Mouse (Mus musculus): ENCODE results near the gene Ubxn2a. TPM values are rescaled to one million over a fixed set of nuclear protein-coding genes. Genes with fewer than 3 reads are reported as not detected.
"Not testable (repeated sequence)": the region's sequence is repeated elsewhere in the genome, so short reads cannot be mapped to it uniquely, and the experiment has no call there.

The Ubxn2a gene
- polyA plus RNA-seq, 1 experiment from 2014 or later = 23.1 TPM

DNA sequence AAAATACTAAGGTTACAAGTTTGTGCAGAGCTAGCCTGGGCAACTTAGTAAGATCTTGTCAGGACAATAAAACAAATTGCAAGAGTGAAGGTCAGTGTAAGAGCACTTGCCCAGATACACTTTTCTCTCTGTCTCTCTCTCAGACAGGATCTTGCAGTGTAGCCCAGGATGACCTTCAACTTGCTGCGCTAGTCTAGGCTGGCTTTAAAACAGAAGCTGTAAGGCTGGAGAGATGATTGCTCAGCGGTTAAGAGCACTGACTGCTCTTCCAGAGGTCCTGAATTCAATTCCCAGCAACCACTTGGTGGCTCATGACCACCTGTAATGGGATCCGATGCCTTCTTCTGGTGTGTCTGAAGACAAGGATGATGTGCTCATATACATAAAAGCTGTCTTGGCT, 7.4 kb upstream of the Ubxn2a start:
- ATAC-seq (ENCODE audit: insufficient number of reproducible peaks, low FRiP score, low TSS enrichment, low read depth) = no peak
- DNase-seq (ENCODE audit: low spot score) = no peak
- Histone ChIP-seq H3K4me3 (ENCODE audit: low read depth, low read length) (no peak overlapping the region), H3K9ac (ENCODE audit: low read length) (no peak overlapping the region), H3K4me2 (ENCODE audit: low read depth, severe bottlenecking) (no peak overlapping the region), H3K9me3 (ENCODE audit: control insufficient read depth, low read length) (no peaks in the 10 kb centered on the region), H3K36me3 (ENCODE audit: control insufficient read depth, insufficient read depth, low read length) (no peaks in the 10 kb centered on the region), H3K27ac (replicated peaks; ENCODE audit: low read depth, low read length) (no peak overlapping the region), H3K4me1 (ENCODE audit: control insufficient read depth, insufficient read depth, low read length) (no peaks in the 10 kb centered on the region), H3K27me3 (ENCODE audit: control insufficient read depth, insufficient read depth, low read length) (no peaks in the 10 kb centered on the region)
- WGBS = 80% methylated on average over 3 of the region's 3 CpGs

DNA sequence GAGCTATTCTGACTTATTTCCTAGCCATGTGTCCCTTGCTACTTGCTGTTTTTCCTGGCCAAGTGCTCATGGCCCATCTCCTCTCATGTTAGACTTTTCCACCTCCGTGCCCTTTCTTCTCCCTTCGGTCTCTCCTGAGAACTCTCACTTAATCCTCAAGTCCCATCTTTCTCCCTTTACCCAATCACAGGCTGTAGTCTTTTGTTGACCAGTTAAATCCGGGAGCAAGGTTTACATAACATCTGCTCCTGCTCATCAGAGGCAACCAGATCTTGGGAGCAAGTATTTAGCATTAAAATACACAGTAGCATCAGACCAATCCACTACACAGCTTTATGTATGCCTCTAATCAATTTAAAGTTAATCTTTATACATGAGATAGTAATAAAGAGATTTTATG, 6.9 kb upstream of the Ubxn2a start:
- ATAC-seq (ENCODE audit: insufficient number of reproducible peaks, low FRiP score, low TSS enrichment, low read depth) = no peak
- no peaks in the 10 kb centered on the region for H3K4me1 ChIP-seq (ENCODE audit: control insufficient read depth, insufficient read depth, low read length)
- no peaks in the 10 kb centered on the region for H3K36me3 ChIP-seq (ENCODE audit: control insufficient read depth, insufficient read depth, low read length)
- no peak overlapping the region for H3K27ac ChIP-seq (replicated peaks; ENCODE audit: low read depth, low read length)
- no peak overlapping the region for H3K4me3 ChIP-seq (ENCODE audit: low read depth, low read length)
- no peak overlapping the region for H3K9ac ChIP-seq (ENCODE audit: low read length)
- H3K9me3 ChIP-seq (ENCODE audit: control insufficient read depth, low read length) = no peaks in the 10 kb centered on the region
- no peak for DNase-seq (ENCODE audit: low spot score)
- no peaks in the 10 kb centered on the region for H3K27me3 ChIP-seq (ENCODE audit: control insufficient read depth, insufficient read depth, low read length)
- H3K4me2 ChIP-seq (ENCODE audit: low read depth, severe bottlenecking) = no peak overlapping the region
- WGBS = 69% methylated on average over 3 of the region's 3 CpGs

DNA sequence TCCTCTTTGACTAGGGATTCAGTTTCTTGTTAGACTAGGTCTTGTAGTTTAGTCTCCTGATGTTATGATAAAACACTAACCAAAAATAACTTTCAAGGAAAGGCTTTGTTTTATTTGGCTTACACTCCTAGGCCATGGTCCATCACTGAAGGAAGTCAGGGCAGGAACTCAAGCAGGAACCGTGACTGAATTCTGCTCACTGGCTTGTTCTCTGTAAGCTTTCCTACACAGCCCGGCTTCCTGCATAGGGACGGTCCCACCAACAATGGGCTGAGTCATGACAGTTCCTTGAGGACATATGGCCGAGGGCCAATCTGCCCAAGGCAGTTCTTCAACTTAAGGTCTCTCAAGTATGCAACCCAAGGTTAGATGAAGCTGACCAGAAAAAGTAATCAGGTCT, 4.2 kb upstream of the Ubxn2a start:
- Histone ChIP-seq H3K27me3 (ENCODE audit: control insufficient read depth, insufficient read depth, low read length) (no peaks in the 10 kb centered on the region), H3K9me3 (ENCODE audit: control insufficient read depth, low read length) (no peaks in the 10 kb centered on the region), H3K36me3 (ENCODE audit: control insufficient read depth, insufficient read depth, low read length) (no peaks in the 10 kb centered on the region), H3K4me3 (ENCODE audit: low read depth, low read length) (no peak overlapping the region), H3K4me2 (ENCODE audit: low read depth, severe bottlenecking) (no peak overlapping the region), H3K4me1 (ENCODE audit: control insufficient read depth, insufficient read depth, low read length) (no peaks in the 10 kb centered on the region), H3K9ac (ENCODE audit: low read length) (no peak overlapping the region), H3K27ac (replicated peaks; ENCODE audit: low read depth, low read length) (no peak overlapping the region)
- DNase-seq (ENCODE audit: low spot score) = no peak
- no peak for ATAC-seq (ENCODE audit: insufficient number of reproducible peaks, low FRiP score, low TSS enrichment, low read depth)
- 93% methylated on average over 4 of the region's 4 CpGs for WGBS

DNA sequence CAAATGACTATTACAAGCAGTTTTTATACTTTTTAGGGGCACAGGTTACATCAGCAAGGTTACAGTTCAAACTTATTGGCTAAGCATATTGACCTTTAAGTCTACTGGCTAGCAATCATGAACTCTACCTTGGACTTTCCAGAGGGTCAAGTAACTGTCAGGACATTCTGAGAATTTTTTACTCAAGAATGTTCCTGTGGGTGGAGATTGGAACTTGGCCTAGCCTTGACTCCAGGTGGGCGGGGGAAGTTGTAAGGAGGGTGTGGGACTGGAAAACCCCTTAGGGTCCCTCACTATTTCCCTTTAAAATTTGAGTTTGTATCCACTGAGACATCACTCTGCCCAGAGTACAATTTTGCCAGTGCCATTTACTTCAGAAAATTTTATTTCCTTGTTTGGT, 3.0 kb upstream of the Ubxn2a start:
- H3K4me2 ChIP-seq (ENCODE audit: low read depth, severe bottlenecking); H3K9ac ChIP-seq (ENCODE audit: low read length); DNase-seq (ENCODE audit: low spot score); H3K36me3 ChIP-seq (ENCODE audit: control insufficient read depth, insufficient read depth, low read length); H3K4me3 ChIP-seq (ENCODE audit: low read depth, low read length); H3K9me3 ChIP-seq (ENCODE audit: control insufficient read depth, low read length); H3K27ac ChIP-seq (replicated peaks; ENCODE audit: low read depth, low read length); H3K27me3 ChIP-seq (ENCODE audit: control insufficient read depth, insufficient read depth, low read length); H3K4me1 ChIP-seq (ENCODE audit: control insufficient read depth, insufficient read depth, low read length); ATAC-seq (ENCODE audit: insufficient number of reproducible peaks, low FRiP score, low TSS enrichment, low read depth): not testable (repeated sequence)
- 77% methylated on average over 1 of the region's 1 CpGs for WGBS

DNA sequence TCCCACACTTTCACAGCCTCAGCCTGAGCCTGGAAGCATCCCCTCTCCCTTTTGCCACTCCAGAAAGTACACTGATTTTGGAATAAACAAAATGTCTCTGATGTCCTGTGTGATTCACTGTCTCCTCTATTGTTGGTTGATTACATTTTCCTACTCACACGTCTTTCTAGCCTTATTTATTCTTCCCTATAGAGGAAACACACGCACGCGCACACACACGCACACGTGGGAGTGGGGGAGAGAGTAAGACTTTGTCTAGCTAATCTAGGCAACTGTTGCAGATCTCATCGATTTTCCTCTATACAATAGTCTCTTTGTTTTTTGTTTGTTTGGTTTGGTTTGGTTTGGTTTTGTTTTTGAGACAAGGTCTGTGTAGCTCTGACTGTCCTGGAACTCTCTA, 886 bp upstream of the Ubxn2a start:
- Histone ChIP-seq H3K4me2 (ENCODE audit: low read depth, severe bottlenecking) (no peak overlapping the region), H3K4me3 (ENCODE audit: low read depth, low read length) (no peak overlapping the region), H3K9ac (ENCODE audit: low read length) (no peak overlapping the region), H3K4me1 (ENCODE audit: control insufficient read depth, insufficient read depth, low read length) (no peaks in the 10 kb centered on the region), H3K27ac (replicated peaks; ENCODE audit: low read depth, low read length) (no peak overlapping the region), H3K27me3 (ENCODE audit: control insufficient read depth, insufficient read depth, low read length) (no peaks in the 10 kb centered on the region), H3K36me3 (ENCODE audit: control insufficient read depth, insufficient read depth, low read length) (no peaks in the 10 kb centered on the region), H3K9me3 (ENCODE audit: control insufficient read depth, low read length) (no peaks in the 10 kb centered on the region)
- DNase-seq (ENCODE audit: low spot score) (no peak), ATAC-seq (ENCODE audit: insufficient number of reproducible peaks, low FRiP score, low TSS enrichment, low read depth) (no peak)
- WGBS = 93% methylated on average over 7 of the region's 7 CpGs

DNA sequence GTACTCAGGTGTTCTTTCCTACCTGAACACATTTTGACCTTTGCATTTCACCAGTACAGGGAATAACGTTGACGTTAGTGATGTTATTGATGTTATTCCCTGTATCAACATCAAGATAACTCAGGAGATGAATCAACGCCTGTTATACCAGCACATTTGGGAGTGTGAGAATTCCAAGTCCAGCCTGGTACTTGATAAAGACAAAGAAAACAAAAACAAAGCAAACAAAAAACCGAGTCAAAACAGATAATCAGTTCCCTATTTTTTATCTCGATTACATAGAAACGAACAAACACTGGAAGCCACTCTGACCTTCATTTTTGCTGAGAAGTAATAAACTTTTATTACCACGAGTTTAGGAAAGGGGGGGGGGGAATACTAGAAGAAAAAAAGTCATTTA, 1.0 kb downstream of the Ubxn2a start:
- H3K27me3 ChIP-seq (ENCODE audit: control insufficient read depth, insufficient read depth, low read length) = no peaks in the 10 kb centered on the region
- H3K9ac ChIP-seq (ENCODE audit: low read length) = peak overlapping the region; percentile 81; the same call in 1 of the 2 replicates
- no peaks in the 10 kb centered on the region for H3K36me3 ChIP-seq (ENCODE audit: control insufficient read depth, insufficient read depth, low read length)
- DNase-seq (ENCODE audit: low spot score) (no peak), ATAC-seq (ENCODE audit: insufficient number of reproducible peaks, low FRiP score, low TSS enrichment, low read depth) (no peak)
- no peaks in the 10 kb centered on the region for H3K9me3 ChIP-seq (ENCODE audit: control insufficient read depth, low read length)
- peak overlapping the region; percentile 67 for H3K4me3 ChIP-seq (ENCODE audit: low read depth, low read length)
- WGBS = 59% methylated on average over 7 of the region's 7 CpGs
- peak overlapping the region; percentile 74 for H3K4me2 ChIP-seq (ENCODE audit: low read depth, severe bottlenecking)
- no peaks in the 10 kb centered on the region for H3K4me1 ChIP-seq (ENCODE audit: control insufficient read depth, insufficient read depth, low read length)
- no peak overlapping the region for H3K27ac ChIP-seq (replicated peaks; ENCODE audit: low read depth, low read length)

DNA sequence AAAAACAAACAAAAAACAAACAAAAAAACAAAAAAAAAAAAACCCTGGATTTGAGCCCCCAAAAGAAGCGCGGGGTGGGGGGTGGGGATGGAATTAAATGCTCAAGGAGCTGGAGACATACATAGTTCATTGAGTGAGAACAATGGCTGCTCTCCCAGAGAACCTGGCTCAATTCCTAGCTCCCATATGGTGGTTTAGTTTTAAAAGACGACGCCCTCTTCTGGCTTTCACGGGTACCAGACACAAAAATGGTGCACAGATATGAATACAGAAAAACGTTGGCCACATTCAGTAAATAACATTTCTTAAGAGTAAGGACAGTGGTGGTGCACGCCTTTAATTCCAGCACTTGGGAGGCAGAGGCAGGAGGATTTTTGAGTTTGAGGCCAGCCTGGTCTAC, 1.6 kb downstream of the Ubxn2a start:
- no peak for DNase-seq (ENCODE audit: low spot score)
- no peaks in the 10 kb centered on the region for H3K36me3 ChIP-seq (ENCODE audit: control insufficient read depth, insufficient read depth, low read length)

DNA sequence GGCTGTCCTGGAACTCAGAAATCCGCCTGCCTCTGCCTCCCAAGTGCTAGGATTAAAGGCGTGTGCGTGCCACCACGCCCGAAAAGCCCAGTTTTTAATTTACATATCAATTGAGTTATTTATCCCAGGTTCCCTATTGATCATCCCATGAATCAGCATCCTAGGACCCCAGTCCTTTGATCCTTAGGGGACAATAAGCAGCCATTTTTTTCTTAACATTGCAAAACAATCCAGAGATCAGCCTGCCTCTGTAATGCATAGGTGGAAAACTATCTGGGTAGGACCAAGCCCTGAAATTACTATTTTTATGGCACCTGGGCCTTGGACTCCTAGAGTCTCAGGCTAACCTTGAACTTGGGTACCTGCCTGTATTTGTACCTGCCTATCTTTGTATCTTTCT, 9.5 kb downstream of the Ubxn2a start:
- Histone ChIP-seq H3K27me3 (ENCODE audit: control insufficient read depth, insufficient read depth, low read length) (no peaks in the 10 kb centered on the region), H3K36me3 (ENCODE audit: control insufficient read depth, insufficient read depth, low read length) (no peaks in the 10 kb centered on the region; the same call in 1 of the 2 replicates), H3K9me3 (ENCODE audit: control insufficient read depth, low read length) (no peaks in the 10 kb centered on the region), H3K9ac (ENCODE audit: low read length) (no peak overlapping the region), H3K27ac (replicated peaks; ENCODE audit: low read depth, low read length) (no peak overlapping the region), H3K4me2 (ENCODE audit: low read depth, severe bottlenecking) (no peak overlapping the region), H3K4me3 (ENCODE audit: low read depth, low read length) (no peak overlapping the region), H3K4me1 (ENCODE audit: control insufficient read depth, insufficient read depth, low read length) (no peaks in the 10 kb centered on the region)
- DNase-seq (ENCODE audit: low spot score) (no peak), ATAC-seq (ENCODE audit: insufficient number of reproducible peaks, low FRiP score, low TSS enrichment, low read depth) (no peak)
- WGBS = 91% methylated on average over 5 of the region's 5 CpGs

More for the DNA sequence above, 1.6 kb downstream of the Ubxn2a start:
- Histone ChIP-seq H3K27me3 (ENCODE audit: control insufficient read depth, insufficient read depth, low read length) (no peaks in the 10 kb centered on the region), H3K4me1 (ENCODE audit: control insufficient read depth, insufficient read depth, low read length) (no peaks in the 10 kb centered on the region), H3K27ac (replicated peaks; ENCODE audit: low read depth, low read length) (no peak overlapping the region), H3K4me2 (ENCODE audit: low read depth, severe bottlenecking) (no peak overlapping the region), H3K9ac (ENCODE audit: low read length) (no peak overlapping the region), H3K9me3 (ENCODE audit: control insufficient read depth, low read length) (no peaks in the 10 kb centered on the region), H3K4me3 (ENCODE audit: low read depth, low read length) (no peak overlapping the region)
- 86% methylated on average over 7 of the region's 7 CpGs for WGBS
- ATAC-seq (ENCODE audit: insufficient number of reproducible peaks, low FRiP score, low TSS enrichment, low read depth) = no peak

DNA sequence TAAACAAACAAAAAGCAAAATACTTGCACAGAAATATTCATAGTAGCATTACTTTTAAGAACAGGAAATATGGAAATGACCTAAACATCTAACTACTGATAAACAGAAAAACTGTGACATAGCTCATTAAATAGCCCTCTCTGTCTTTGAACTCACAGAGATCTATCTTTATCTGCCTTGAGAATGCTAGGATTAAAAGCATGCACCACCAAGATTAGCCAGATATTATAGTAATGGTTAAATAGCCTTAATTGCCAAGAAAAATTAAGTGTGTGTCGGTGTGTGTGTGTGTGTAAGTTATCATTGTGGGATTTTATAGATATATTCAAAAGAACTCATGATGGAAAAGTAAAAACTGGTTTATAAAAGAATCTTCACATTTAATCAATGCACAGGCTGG, 17.6 kb downstream of the Ubxn2a start:
- no peak overlapping the region for H3K9ac ChIP-seq (ENCODE audit: low read length)
- H3K27ac ChIP-seq (replicated peaks; ENCODE audit: low read depth, low read length) = no peak overlapping the region
- H3K4me2 ChIP-seq (ENCODE audit: low read depth, severe bottlenecking) = no peak overlapping the region
- peaks cover 2% of the 10 kb centered on the region; the same call in 1 of the 2 replicates for H3K36me3 ChIP-seq (ENCODE audit: control insufficient read depth, insufficient read depth, low read length)
- no peak for ATAC-seq (ENCODE audit: insufficient number of reproducible peaks, low FRiP score, low TSS enrichment, low read depth)
- 95% methylated on average over 1 of the region's 1 CpGs for WGBS
- DNase-seq (ENCODE audit: low spot score) = no peak
- no peaks in the 10 kb centered on the region for H3K9me3 ChIP-seq (ENCODE audit: control insufficient read depth, low read length)
- H3K4me3 ChIP-seq (ENCODE audit: low read depth, low read length) = no peak overlapping the region
- H3K27me3 ChIP-seq (ENCODE audit: control insufficient read depth, insufficient read depth, low read length) = no peaks in the 10 kb centered on the region
- no peaks in the 10 kb centered on the region for H3K4me1 ChIP-seq (ENCODE audit: control insufficient read depth, insufficient read depth, low read length)

All from limb, embryonic 11.5 days (tissue).